Mouse (Mus musculus): ENCODE measurements around the gene Slc8a1.

The Slc8a1 gene

GRCm38 (mm10) chr17:81738311-81738755 is at the start of gene Slc8a1:
Gene Slc8a1, minus strand, starts transcription at chr17:81738377.
- DNase-seq (ENCODE audit: low read depth, low spot score), result no peak

- peak; percentile 40 for DNase-seq (ENCODE audit: low read depth, low spot score)
Measured at GRCm38 (mm10) chr17:81787350-81787749, 49.2 kb upstream of the Slc8a1 start.

- DNase-seq (ENCODE audit: low read depth, low spot score), result no peak
Measured at GRCm38 (mm10) chr17:81782326-81782725, 44.1 kb upstream of the Slc8a1 start.

- DNase-seq (ENCODE audit: low read depth, low spot score), result no peak
Measured at GRCm38 (mm10) chr17:81781491-81781890, 43.3 kb upstream of the Slc8a1 start.

GRCm38 (mm10) chr17:81779883-81780282 is 41.7 kb upstream of the Slc8a1 start:
- DNase-seq (ENCODE audit: low read depth, low spot score), result no peak

GRCm38 (mm10) chr17:81750664-81751063 is 12.5 kb upstream of the Slc8a1 start:
- no peak for DNase-seq (ENCODE audit: low read depth, low spot score)

- no peak for DNase-seq (ENCODE audit: low read depth, low spot score)
Measured at GRCm38 (mm10) chr17:81743034-81743433, 4.9 kb upstream of the Slc8a1 start.

GRCm38 (mm10) chr17:81740576-81740975 is 2.4 kb upstream of the Slc8a1 start:
- DNase-seq (ENCODE audit: low read depth, low spot score), result no peak

- no peak for DNase-seq (ENCODE audit: low read depth, low spot score)
Measured at GRCm38 (mm10) chr17:81737779-81738178, 398 bp downstream of the Slc8a1 start.

- DNase-seq (ENCODE audit: low read depth, low spot score), result no peak
Measured at GRCm38 (mm10) chr17:81737309-81737708, 868 bp downstream of the Slc8a1 start.

GRCm38 (mm10) chr17:81735583-81735982 is 2.6 kb downstream of the Slc8a1 start:
- no peak for DNase-seq (ENCODE audit: low read depth, low spot score)

- DNase-seq (ENCODE audit: low read depth, low spot score), result no peak
Measured at GRCm38 (mm10) chr17:81729891-81730290, 8.3 kb downstream of the Slc8a1 start.

GRCm38 (mm10) chr17:81712273-81712751 is 25.9 kb downstream of the Slc8a1 start:
- DNase-seq (ENCODE audit: low read depth, low spot score), result no peak

GRCm38 (mm10) chr17:81704761-81705160 is 33.4 kb downstream of the Slc8a1 start:
- DNase-seq (ENCODE audit: low read depth, low spot score), result no peak

GRCm38 (mm10) chr17:81703258-81703657 is 34.9 kb downstream of the Slc8a1 start:
- DNase-seq (ENCODE audit: low read depth, low spot score), result no peak

- no peak for DNase-seq (ENCODE audit: low read depth, low spot score)
Measured at GRCm38 (mm10) chr17:81701701-81702100, 36.5 kb downstream of the Slc8a1 start.

GRCm38 (mm10) chr17:81698789-81699188 is 39.4 kb downstream of the Slc8a1 start:
- no peak for DNase-seq (ENCODE audit: low read depth, low spot score)

- DNase-seq (ENCODE audit: low read depth, low spot score), result no peak
Measured at GRCm38 (mm10) chr17:81697695-81698094, 40.5 kb downstream of the Slc8a1 start.

- DNase-seq (ENCODE audit: low read depth, low spot score), result no peak
Measured at GRCm38 (mm10) chr17:81694977-81695376, 43.2 kb downstream of the Slc8a1 start.

GRCm38 (mm10) chr17:81679616-81680015 is 58.6 kb downstream of the Slc8a1 start:
- no peak for DNase-seq (ENCODE audit: low read depth, low spot score)

GRCm38 (mm10) chr17:81677450-81677849 is 60.7 kb downstream of the Slc8a1 start:
- no peak for DNase-seq (ENCODE audit: low read depth, low spot score)

GRCm38 (mm10) chr17:81676203-81676602 is 62.0 kb downstream of the Slc8a1 start:
- no peak for DNase-seq (ENCODE audit: low read depth, low spot score)

GRCm38 (mm10) chr17:81671245-81671644 is 66.9 kb downstream of the Slc8a1 start:
- peak; percentile 13 for DNase-seq (ENCODE audit: low read depth, low spot score)
